Mouse (Mus musculus): ENCODE data around the gene Clns1a. TPM values are rescaled to one million over a fixed set of nuclear protein-coding genes. Genes with fewer than 3 reads are reported as not detected.

The Clns1a gene
- total and polyA plus RNA-seq, 2 experiments: 21.6 to 29.1 TPM

DNA sequence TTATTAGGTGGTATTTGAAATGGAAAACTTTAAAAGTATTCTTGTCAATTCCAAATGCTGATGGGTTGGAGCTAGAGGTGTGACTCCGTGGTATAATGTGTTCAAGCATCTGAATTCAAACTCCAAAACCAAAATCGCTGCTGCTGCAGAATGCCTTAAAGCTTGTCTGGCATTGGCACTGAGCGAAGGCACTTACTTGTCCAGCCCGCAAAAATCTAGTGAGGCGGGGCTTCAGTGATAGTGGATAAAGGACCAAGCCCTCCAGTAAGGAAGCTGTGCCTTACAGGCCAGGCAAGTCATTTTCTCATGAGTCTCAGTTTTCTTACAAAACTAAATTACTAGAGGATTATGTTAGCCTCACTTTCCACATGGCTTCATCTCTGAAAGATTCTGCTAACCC lies 11.4 kb downstream of the Clns1a start:
- peaks cover 11% of the 10 kb centered on the region for H3K36me3 ChIP-seq (ENCODE audit: control insufficient read depth, insufficient read depth, low read length)
- no peaks in the 10 kb centered on the region for H3K27me3 ChIP-seq (ENCODE audit: control insufficient read depth, insufficient read depth, low read length)
- no peak overlapping the region; the same call in none of the 2 replicates for H3K27ac ChIP-seq (replicated peaks; ENCODE audit: insufficient read depth, low read depth, low read length)
- H3K9ac ChIP-seq (ENCODE audit: low read depth, low read length): no peak overlapping the region
- no peak overlapping the region for H3K4me3 ChIP-seq (ENCODE audit: insufficient read depth, low read depth, low read length)
- TF ChIP-seq POLR2A (IDR thresholded peaks at IDR 0.05; ENCODE audit: extremely low read depth, insufficient read depth, low read length) (no peak), CTCF (IDR thresholded peaks at IDR 0.05; ENCODE audit: low read depth, low read length) (no peak)
- H3K4me1 ChIP-seq (ENCODE audit: control insufficient read depth, insufficient read depth, low read length): peaks cover 4% of the 10 kb centered on the region
- DNase-seq (ENCODE audit: extremely low read depth, low read depth, low spot score): no peak
- peaks cover 25% of the 10 kb centered on the region for H3K79me2 ChIP-seq (ENCODE audit: control insufficient read depth, insufficient read depth, low read length)
- 84% methylated on average over 5 of the region's 5 CpGs for WGBS

DNA sequence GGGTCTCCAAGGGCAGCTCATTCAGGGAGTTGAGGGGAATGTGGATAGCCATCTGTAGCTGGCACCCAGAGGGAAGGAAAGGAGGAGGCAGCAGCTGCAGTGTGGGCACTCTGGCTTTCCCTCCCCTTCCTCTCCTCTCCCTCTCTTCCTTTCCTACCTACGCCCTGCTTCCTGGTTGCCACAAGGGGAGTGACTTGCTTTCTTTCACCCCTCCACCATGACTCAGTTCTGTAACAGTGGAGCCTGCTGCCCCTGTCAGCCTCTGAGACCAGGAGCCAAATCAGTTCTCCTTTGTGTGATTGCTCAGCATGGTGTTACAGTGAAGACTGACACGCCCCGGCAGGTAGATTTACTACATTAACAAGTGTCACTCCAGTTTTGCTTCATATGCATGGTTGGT lies 12.8 kb downstream of the Clns1a start:
- peaks cover 17% of the 10 kb centered on the region for H3K79me2 ChIP-seq (ENCODE audit: control insufficient read depth, insufficient read depth, low read length)
- peaks cover 4% of the 10 kb centered on the region for H3K4me1 ChIP-seq (ENCODE audit: control insufficient read depth, insufficient read depth, low read length)
- no peak overlapping the region for H3K4me3 ChIP-seq (ENCODE audit: insufficient read depth, low read depth, low read length)
- H3K9ac ChIP-seq (ENCODE audit: low read depth, low read length): no peak overlapping the region
- H3K27me3 ChIP-seq (ENCODE audit: control insufficient read depth, insufficient read depth, low read length): no peaks in the 10 kb centered on the region
- no peak for DNase-seq (ENCODE audit: extremely low read depth, low read depth, low spot score)
- 91% methylated on average over 3 of the region's 3 CpGs for WGBS
- TF ChIP-seq POLR2A (IDR thresholded peaks at IDR 0.05; ENCODE audit: extremely low read depth, insufficient read depth, low read length) (no peak), CTCF (IDR thresholded peaks at IDR 0.05; ENCODE audit: low read depth, low read length) (no peak)
- H3K27ac ChIP-seq (replicated peaks; ENCODE audit: insufficient read depth, low read depth, low read length): no peak overlapping the region
- H3K36me3 ChIP-seq (ENCODE audit: control insufficient read depth, insufficient read depth, low read length): peaks cover 19% of the 10 kb centered on the region

DNA sequence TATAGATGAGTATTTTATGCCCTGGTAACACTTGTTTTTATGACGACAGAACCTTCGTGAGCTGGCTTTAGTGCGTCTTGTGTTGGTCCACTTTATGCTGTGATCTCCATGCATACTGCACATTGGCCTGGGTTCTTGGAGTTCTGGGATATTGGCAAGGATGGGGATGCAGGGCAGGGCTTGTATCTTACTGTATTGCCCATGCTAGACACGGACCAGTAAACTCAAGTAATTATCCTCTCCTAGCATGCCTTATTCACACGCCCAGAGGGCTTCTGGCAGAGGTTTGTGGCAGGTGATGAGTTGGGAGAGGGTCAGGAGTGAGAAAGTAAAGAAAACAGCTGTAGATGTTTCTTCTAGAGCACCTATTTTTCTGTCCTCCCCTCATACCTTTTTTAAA lies 18.2 kb downstream of the Clns1a start:
- 98% methylated on average over 5 of the region's 5 CpGs for WGBS
- no peak for TF ChIP-seq CTCF (IDR thresholded peaks at IDR 0.05; ENCODE audit: low read depth, low read length)
- TF ChIP-seq POLR2A (IDR thresholded peaks at IDR 0.05; ENCODE audit: extremely low read depth, insufficient read depth, low read length): no peak
- no peaks in the 10 kb centered on the region for H3K79me2 ChIP-seq (ENCODE audit: control insufficient read depth, insufficient read depth, low read length)
- DNase-seq (ENCODE audit: extremely low read depth, low read depth, low spot score): no peak
- H3K27ac ChIP-seq (replicated peaks; ENCODE audit: insufficient read depth, low read depth, low read length): no peak overlapping the region
- H3K36me3 ChIP-seq (ENCODE audit: control insufficient read depth, insufficient read depth, low read length): peaks cover 31% of the 10 kb centered on the region
- no peaks in the 10 kb centered on the region for H3K27me3 ChIP-seq (ENCODE audit: control insufficient read depth, insufficient read depth, low read length)
- H3K4me1 ChIP-seq (ENCODE audit: control insufficient read depth, insufficient read depth, low read length): 0 out of 2 replicates have a peak, but pooled peaks cover 3% of the 10 kb centered on the region
- H3K4me3 ChIP-seq (ENCODE audit: insufficient read depth, low read depth, low read length): no peak overlapping the region
- H3K9ac ChIP-seq (ENCODE audit: low read depth, low read length): no peak overlapping the region

DNA sequence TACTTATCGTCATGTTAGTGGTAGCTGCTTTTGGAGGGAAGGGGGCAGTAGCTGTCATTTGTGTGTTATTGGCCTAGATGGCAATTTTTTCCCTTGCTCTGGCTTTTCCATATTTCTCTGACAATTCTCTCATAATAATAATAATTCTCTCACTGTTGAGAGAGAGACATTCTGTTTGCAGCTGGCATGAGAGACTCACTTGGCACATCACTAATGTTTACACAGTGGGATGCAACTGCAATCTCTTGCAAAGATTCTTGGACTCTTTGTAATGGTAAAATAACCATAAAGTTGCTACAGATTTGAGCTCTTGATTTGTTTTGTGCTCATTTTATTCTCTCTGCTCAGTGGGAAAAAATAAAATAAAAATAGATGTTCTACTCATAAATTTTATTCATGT lies 20.9 kb downstream of the Clns1a start:
- H3K9ac ChIP-seq (ENCODE audit: low read depth, low read length): no peak overlapping the region
- no peak overlapping the region for H3K4me3 ChIP-seq (ENCODE audit: insufficient read depth, low read depth, low read length)
- H3K36me3 ChIP-seq (ENCODE audit: control insufficient read depth, insufficient read depth, low read length): peaks cover 26% of the 10 kb centered on the region
- DNase-seq (ENCODE audit: extremely low read depth, low read depth, low spot score): peak; percentile 74
- 29% methylated on average over 1 of the region's 1 CpGs for WGBS
- H3K27ac ChIP-seq (replicated peaks; ENCODE audit: insufficient read depth, low read depth, low read length): no peak overlapping the region
- 0 out of 2 replicates have a peak, but pooled peaks cover 3% of the 10 kb centered on the region for H3K4me1 ChIP-seq (ENCODE audit: control insufficient read depth, insufficient read depth, low read length)
- H3K79me2 ChIP-seq (ENCODE audit: control insufficient read depth, insufficient read depth, low read length): no peaks in the 10 kb centered on the region
- TF ChIP-seq CTCF (IDR thresholded peaks at IDR 0.05; ENCODE audit: low read depth, low read length) (no peak), POLR2A (IDR thresholded peaks at IDR 0.05; ENCODE audit: extremely low read depth, insufficient read depth, low read length) (no peak)
- H3K27me3 ChIP-seq (ENCODE audit: control insufficient read depth, insufficient read depth, low read length): no peaks in the 10 kb centered on the region

DNA sequence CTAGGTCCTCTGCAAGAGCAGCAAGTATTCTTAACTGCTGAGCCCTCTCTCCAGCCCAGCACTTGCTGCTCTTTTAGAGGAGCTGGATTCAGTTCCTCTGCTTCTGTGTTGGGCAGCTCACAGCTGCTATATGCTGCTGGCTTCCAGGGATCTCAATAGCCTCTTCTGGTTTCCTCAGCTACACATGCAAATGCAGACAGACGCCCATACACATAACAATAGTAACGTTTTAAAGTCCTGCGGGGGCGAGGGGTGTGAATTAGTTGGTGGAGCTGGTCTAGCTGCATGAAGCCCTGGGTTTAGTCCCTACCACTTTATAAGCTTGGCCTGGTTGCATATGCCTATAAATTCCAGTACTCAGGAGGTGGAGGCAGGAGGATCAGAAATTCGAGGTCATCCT lies 22.6 kb downstream of the Clns1a start:
- peaks cover 20% of the 10 kb centered on the region for H3K36me3 ChIP-seq (ENCODE audit: control insufficient read depth, insufficient read depth, low read length)
- H3K27ac ChIP-seq (replicated peaks; ENCODE audit: insufficient read depth, low read depth, low read length): no peak overlapping the region
- H3K9ac ChIP-seq (ENCODE audit: low read depth, low read length): no peak overlapping the region
- H3K4me3 ChIP-seq (ENCODE audit: insufficient read depth, low read depth, low read length): no peak overlapping the region
- TF ChIP-seq POLR2A (IDR thresholded peaks at IDR 0.05; ENCODE audit: extremely low read depth, insufficient read depth, low read length): no peak
- no peak for DNase-seq (ENCODE audit: extremely low read depth, low read depth, low spot score)
- 0 out of 2 replicates have a peak, but pooled peaks cover 3% of the 10 kb centered on the region for H3K4me1 ChIP-seq (ENCODE audit: control insufficient read depth, insufficient read depth, low read length)
- no peaks in the 10 kb centered on the region for H3K27me3 ChIP-seq (ENCODE audit: control insufficient read depth, insufficient read depth, low read length)
- WGBS: 90% methylated on average over 5 of the region's 5 CpGs
- no peaks in the 10 kb centered on the region for H3K79me2 ChIP-seq (ENCODE audit: control insufficient read depth, insufficient read depth, low read length)

DNA sequence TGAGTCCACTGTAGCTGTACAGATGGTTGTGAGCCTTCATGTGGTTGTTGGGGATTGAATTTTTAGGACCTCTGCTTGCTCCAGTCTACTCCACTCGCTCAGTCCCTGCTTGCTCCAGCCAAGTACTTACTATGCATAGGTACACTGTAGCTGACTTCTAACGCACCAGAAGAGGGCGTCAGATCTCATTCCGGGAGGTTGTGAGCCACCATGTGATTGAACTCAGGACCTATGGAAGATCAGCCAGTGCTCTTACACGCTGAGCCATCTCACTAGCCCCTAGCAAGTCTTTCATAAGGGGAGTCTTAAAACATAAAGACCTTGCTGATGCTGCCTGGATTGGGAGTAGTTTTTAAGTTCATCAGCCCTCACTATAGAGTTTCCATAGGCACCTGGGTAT lies 23.7 kb downstream of the Clns1a start:
- H3K4me3 ChIP-seq (ENCODE audit: insufficient read depth, low read depth, low read length): no peak overlapping the region
- TF ChIP-seq CTCF (IDR thresholded peaks at IDR 0.05; ENCODE audit: low read depth, low read length) (no peak), POLR2A (IDR thresholded peaks at IDR 0.05; ENCODE audit: extremely low read depth, insufficient read depth, low read length) (no peak)
- H3K79me2 ChIP-seq (ENCODE audit: control insufficient read depth, insufficient read depth, low read length): no peaks in the 10 kb centered on the region
- no peaks in the 10 kb centered on the region for H3K27me3 ChIP-seq (ENCODE audit: control insufficient read depth, insufficient read depth, low read length)
- 87% methylated on average over 5 of the region's 5 CpGs for WGBS
- DNase-seq (ENCODE audit: extremely low read depth, low read depth, low spot score): no peak
- no peak overlapping the region for H3K27ac ChIP-seq (replicated peaks; ENCODE audit: insufficient read depth, low read depth, low read length)
- H3K4me1 ChIP-seq (ENCODE audit: control insufficient read depth, insufficient read depth, low read length): 0 out of 2 replicates have a peak, but pooled peaks cover 3% of the 10 kb centered on the region
- H3K36me3 ChIP-seq (ENCODE audit: control insufficient read depth, insufficient read depth, low read length): peaks cover 14% of the 10 kb centered on the region; the same call in 1 of the 2 replicates
- H3K9ac ChIP-seq (ENCODE audit: low read depth, low read length): no peak overlapping the region

Data from liver, adult 2 months (tissue).